Mouse (Mus musculus): ENCODE data around the gene Bcl2l11.
"Not testable (repeated sequence)": the region's sequence is repeated elsewhere in the genome, so short reads cannot be mapped to it uniquely, and the experiment has no call there.

Bcl2l11 gene

GRCm38 (mm10) chr2:128125635-128126470 is at the start of gene Bcl2l11:
Bcl2l11 (plus strand) TSS chr2:128126038.
- DNase-seq (ENCODE audit: low spot score in 2 of 2) = peak; percentile 97 to 98

DNA sequence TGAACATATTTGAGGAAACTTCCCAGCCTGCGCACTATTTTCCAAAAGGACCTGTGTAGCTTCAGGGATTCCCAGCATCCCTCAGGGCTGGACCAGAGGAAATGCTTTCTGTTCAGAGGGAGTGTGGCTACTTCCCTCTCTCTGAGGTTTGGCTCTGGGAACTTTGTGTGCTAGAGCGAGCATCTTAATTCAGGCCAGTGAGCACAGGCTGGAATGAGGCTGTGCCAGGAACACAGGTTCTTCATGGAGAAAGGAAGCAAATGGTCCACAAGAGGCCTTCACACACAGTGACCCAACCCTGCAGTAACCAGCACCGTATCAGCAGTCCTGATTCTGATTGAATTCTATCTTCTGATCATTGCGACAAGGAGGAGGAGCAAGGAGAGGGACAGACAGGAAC is 48.9 kb upstream of the Bcl2l11 start:
- no peak for DNase-seq (ENCODE audit: low spot score in 2 of 2)

GRCm38 (mm10) chr2:128078859-128079258 is 47.0 kb upstream of the Bcl2l11 start:
- no peak for DNase-seq (ENCODE audit: low spot score in 2 of 2)

GRCm38 (mm10) chr2:128079316-128079715 is 46.5 kb upstream of the Bcl2l11 start:
- DNase-seq (ENCODE audit: low spot score in 2 of 2) = no peak

GRCm38 (mm10) chr2:128083844-128084243 is 42.0 kb upstream of the Bcl2l11 start:
- no peak for DNase-seq (ENCODE audit: low spot score in 2 of 2)

DNA sequence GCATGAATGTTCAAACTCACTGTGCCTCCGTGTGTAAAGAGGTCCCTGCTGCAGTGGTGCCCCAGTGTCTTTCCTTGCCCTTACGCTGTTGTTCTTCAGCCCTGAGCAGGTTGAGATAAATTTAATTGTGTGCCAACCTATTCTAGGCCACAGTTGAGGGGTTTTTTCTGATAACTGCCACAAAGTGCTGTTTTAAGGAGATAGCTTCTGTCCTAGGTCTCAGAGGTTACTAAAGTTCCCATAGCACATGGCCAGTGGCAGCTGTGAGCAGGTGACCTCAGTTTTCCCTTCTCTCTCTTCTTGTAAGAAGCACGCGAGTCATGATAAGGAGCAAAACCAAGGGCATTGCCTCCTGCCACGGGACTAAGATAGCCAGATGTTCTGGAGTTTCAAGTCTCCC is 41.2 kb upstream of the Bcl2l11 start:
- no peak for DNase-seq (ENCODE audit: low spot score in 2 of 2)

DNA sequence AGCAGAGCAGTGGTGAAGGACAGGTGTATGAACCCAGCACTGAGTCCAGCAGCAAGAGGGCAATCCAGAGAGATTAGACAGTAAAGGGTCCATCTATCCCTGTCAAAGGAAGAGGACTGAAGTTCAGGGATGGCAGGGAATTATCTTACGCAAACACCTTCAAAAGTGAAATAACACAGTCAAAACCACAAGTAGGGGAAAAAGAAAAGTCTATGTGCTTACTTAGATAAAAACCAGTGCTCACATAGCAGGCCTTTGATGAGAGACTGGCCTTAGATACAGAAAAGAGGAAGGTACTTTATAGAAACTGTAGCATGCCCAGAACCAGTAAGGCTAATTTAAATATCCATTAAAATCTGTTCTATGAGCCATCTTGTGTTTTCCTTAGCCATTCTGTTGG is 40.4 kb upstream of the Bcl2l11 start:
- DNase-seq (ENCODE audit: low spot score in 2 of 2) = no peak

GRCm38 (mm10) chr2:128086301-128086886 is 39.4 kb upstream of the Bcl2l11 start:
- DNase-seq (ENCODE audit: low spot score in 2 of 2) = no peak

DNA sequence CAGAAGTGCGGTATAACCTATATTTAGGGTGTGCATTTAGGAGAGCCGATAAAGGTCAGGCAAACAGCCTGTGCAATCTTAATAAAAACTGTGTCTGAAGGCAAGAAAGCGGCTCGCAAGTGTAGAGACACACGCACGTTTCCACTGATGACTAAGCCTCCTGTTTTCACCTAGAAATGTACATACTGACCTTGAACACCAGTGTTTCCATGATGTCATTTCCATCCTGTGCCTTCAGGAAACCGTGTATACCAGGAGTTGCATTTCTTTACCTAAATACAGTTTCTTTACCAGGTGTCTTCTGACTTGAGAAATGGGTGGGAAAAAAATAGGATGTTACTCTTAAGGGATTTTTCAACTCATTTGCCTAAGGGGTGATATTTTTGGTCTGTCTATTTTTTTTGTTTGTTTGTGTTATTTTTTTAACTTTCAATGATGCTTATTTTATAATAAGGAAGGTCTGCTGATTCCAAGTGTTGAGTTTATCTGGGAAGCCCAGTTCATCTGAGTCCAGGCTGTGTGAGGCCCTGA is 38.8 kb upstream of the Bcl2l11 start:
- no peak for DNase-seq (ENCODE audit: low spot score in 2 of 2)

DNA sequence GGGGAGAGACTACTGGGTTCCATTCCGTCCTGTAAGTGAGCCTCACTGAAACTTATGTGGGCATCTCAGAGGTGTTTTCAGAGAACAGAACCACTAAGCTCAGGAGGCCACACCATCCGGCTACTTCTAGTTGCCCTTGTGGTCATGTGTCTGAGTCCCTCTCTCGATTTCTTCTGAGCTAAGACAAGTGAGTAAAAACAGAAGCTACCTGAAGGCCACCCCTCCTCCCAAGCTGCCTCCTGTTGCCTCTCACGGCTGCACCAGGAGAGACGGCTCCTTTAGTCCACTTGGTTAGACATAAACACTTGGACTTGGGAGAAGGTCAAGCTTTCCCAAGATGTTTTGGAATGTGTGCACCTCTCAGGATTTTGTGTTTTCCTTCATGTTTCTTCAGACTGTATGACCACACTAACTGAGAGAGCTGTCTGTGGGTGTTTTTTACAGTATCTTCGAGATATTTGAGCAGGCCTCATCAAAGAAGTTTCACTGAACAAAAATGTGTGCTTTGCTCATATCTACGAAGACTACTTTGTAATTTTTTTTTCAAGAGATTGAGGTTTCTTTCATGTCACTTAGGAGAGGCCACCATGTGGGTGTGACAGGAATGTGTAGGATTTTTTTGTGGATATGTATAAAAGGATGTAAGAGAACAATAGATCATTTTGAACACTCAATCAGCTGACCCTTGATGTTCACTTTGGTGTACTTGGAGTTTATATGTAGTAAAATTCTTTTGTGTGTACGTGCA is 37.9 kb upstream of the Bcl2l11 start:
- no peak for DNase-seq (ENCODE audit: low spot score in 2 of 2)

DNA sequence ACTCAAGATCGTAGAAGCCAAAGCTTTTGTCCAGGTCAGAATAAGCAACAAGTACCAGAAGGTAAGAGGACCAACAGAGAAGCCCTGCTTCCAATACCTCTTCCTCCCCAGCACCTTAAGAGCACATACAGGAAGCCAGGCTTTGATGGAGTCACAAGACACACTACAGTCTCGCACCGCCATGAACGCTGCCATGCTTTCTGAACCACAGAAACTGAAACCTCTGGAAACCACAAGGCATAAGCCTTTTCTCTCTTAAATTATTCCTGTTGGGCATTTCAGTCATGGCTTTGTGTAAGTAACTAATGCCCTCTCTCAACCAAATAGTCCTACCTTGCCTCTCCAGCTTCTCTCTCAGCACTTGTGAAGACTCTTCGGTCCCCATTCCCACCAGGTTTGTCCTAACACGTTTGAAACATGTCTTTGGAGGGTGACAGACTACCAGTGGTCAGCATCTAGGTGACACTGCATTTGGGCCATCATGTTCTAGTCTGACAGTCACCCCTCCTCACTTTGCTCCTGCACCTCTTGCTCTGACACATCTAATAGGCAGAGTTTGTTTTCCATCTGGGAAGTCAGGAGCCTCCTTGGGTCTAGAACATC is 35.5 kb upstream of the Bcl2l11 start:
- DNase-seq (ENCODE audit: low spot score in 2 of 2) = no peak

DNA sequence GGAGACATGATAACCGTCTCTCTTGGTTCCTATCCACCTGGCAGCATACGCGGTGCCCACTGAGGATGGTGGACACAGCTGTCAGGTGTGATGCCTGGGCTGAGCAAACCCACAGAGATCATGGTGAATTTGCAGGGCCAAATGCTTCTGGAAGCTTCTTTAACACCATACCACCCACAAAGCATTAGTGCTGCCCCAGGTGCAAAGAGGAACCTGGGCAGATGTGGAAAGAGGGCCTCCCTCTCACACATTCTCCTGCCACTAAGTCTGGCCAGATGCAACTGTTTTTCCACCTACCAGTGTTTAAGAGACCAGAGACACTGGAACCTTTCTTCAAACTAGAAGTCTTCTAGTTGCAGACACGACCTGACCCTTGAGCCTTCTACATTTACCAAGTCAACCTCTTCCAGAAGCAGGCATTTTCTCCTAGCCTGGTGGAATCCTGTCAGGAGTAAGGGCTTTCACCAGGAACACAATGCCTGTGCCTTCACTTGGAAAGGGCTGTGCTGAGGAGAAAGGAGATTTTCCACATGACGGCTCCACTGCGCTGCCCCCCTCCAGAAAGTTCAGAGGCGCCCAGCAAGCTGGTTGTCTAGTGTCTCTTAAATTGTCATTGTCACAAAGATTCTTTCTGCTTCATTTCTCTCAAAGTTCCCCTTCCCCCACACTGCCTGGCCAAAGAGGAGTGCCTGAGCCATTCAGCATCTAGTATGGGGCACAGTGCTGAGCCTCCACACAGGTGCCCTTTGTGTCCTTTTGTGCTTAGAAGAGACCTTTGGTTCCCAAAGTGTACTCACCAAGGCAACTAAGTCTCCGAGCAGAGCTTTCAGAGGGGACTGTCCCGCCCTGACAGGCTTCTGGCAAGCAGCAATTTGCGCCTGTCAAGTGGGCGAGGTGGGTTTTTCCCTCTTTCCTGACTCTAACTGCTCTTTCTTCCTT is 34.1 kb upstream of the Bcl2l11 start:
- peak; percentile 65 to 71 for DNase-seq (ENCODE audit: low spot score in 2 of 2)

DNA sequence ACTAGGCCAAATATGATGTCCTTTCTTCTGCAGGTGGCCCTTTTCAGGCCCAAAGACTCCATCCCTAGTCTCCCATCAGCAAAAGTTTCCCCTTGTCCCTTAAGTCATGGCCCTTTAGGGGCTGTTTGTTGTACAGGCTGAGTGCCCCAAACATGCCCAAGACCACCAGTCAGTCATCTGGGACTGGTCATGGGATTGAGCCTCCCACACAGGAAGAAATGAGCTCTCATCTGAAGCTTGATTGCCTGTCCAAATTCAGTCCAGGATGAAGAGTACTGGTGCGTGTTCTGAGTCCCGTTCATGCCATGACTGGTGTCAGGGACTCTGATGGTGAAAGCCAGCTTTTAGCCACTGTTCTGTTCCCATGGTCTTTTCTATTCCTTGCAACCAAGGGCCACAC is 33.4 kb upstream of the Bcl2l11 start:
- no peak for DNase-seq (ENCODE audit: low spot score in 2 of 2)

GRCm38 (mm10) chr2:128094196-128094595 is 31.6 kb upstream of the Bcl2l11 start:
- DNase-seq (ENCODE audit: low spot score in 2 of 2) = peak; percentile 77 to 82

GRCm38 (mm10) chr2:128094602-128095001 is 31.2 kb upstream of the Bcl2l11 start:
- DNase-seq (ENCODE audit: low spot score in 2 of 2) = no peak

DNA sequence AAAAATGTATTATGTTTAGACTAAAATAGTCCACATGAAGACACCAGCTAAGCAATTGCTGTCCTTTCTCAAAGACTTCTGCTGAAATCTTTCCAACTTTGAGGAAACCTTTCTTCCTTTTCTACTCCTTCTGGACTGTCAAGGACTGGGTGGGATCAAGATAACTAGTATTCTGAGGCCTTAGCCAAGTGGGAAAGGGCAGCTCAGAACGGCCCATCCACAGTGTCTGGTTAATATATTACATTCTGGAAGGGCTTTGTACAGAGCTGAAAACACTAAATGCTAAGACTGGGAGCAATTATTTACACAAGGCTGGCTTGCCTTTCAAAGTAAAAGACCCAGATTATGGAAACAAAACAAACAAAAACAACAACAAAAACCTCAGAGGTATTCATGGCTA is 30.6 kb upstream of the Bcl2l11 start:
- no peak for DNase-seq (ENCODE audit: low spot score in 2 of 2)

- no peak for DNase-seq (ENCODE audit: low spot score in 2 of 2)
These were observed 29.8 kb upstream of the Bcl2l11 start for GRCm38 (mm10) chr2:128096070-128096469.

GRCm38 (mm10) chr2:128098118-128098517 is 27.7 kb upstream of the Bcl2l11 start:
- DNase-seq (ENCODE audit: low spot score in 2 of 2) = not testable (repeated sequence)

- no peak for DNase-seq (ENCODE audit: low spot score in 2 of 2)
These were observed 23.8 kb upstream of the Bcl2l11 start for GRCm38 (mm10) chr2:128102086-128102485.

GRCm38 (mm10) chr2:128104815-128105214 is 21.0 kb upstream of the Bcl2l11 start:
- DNase-seq (ENCODE audit: low spot score in 2 of 2) = no peak

GRCm38 (mm10) chr2:128105651-128106050 is 20.2 kb upstream of the Bcl2l11 start:
- DNase-seq (ENCODE audit: low spot score in 2 of 2) = no peak

Data from spleen, postnatal 36 days (tissue).